Mouse (Mus musculus) WW6 (cell line): ENCODE results near the gene Nfyb.
A peak's percentile ranks its signal among the peaks of the same experiment; 100 is the strongest.

ENCODE experiments used
- DNase-seq: peaks from one replicate; pipeline ENCODE4 v3.0.0-alpha.2; 2013; ENCODE audit warnings: low read depth, low spot score

The Nfyb gene

GRCm38 (mm10) chr10:82745301-82745700 is 18.6 kb downstream of the Nfyb start:
- DNase-seq, result no peak

- no peak for DNase-seq
Measured at GRCm38 (mm10) chr10:82744296-82744695, 19.6 kb downstream of the Nfyb start.

- no peak for DNase-seq
Measured at GRCm38 (mm10) chr10:82742578-82742977, 21.4 kb downstream of the Nfyb start.

DNA sequence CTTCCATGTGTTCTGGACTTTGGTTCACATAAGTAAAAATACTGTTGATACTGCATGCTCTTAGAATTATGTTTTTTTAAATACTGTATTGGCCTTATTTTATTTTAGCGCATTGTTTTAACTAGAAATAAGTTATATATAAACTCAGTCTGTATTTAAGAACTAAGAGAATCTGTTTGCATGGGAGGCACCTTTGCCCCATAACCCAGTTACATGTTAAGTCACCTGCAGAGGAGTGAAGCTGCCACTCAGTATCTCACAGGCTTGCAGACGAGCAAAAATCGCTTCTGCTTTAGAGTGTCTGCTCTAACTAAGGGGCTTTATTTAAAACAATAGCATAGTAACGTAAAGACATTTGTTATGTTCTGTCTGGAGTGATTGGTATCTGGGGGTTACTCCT is 22.1 kb downstream of the Nfyb start:
- no peak for DNase-seq

GRCm38 (mm10) chr10:82741354-82741753 is 22.6 kb downstream of the Nfyb start:
- DNase-seq, result no peak

- no peak for DNase-seq
Measured at GRCm38 (mm10) chr10:82699296-82699941, 64.5 kb downstream of the Nfyb start.

- DNase-seq, result peak; percentile 43
Measured at GRCm38 (mm10) chr10:82698712-82699261, 65.2 kb downstream of the Nfyb start.
